Mouse (Mus musculus) brain, embryonic 14.5 days (tissue): ENCODE data around the gene Gal3st3.

ENCODE experiments used
- CTCF ChIP-seq: fragments of 200-500 bp; IDR thresholded peaks from 2 replicates; pipeline ENCODE4 v1.5.1; 2012; ENCODE audit warnings: inconsistent platforms, mild to moderate bottlenecking, moderate library complexity, borderline replicate concordance; ENCODE audit not compliant: insufficient read depth, insufficient read length; ENCODE audit errors: extremely low read depth
- POLR2A ChIP-seq: fragments of 200-500 bp; IDR thresholded peaks from 2 replicates; pipeline ENCODE4 v1.6.1; 2012; ENCODE audit warnings: mild to moderate bottlenecking, inconsistent platforms, borderline replicate concordance; ENCODE audit not compliant: poor library complexity, insufficient read depth, insufficient read length, severe bottlenecking; ENCODE audit errors: extremely low read depth

DNA sequence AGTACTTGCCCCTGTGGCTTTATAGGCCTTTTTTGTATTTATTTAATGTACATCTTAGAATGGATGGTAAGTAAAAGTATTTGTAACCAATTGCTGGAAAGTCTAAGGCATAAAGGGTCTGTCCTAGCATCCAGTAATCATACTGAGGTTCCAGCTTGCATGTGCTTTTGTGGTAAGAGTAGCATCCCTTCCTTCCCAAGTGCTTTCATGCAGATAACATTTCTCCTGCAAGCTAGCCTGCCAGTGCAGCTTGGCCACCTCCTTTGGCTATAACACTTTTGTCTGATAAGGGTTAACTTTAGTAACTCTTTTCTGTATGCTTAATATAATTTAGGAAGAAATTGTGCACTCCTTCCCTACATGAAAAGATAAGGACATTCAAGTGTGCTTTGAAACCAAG lies 30.1 kb upstream of the Gal3st3 start:
- TF ChIP-seq POLR2A: no peak
- TF ChIP-seq CTCF: no peak
